Mouse (Mus musculus) embryonic facial prominence, embryonic 14.5 days (tissue): Measurements from ENCODE around the gene D17H6S53E. TPM values are rescaled to one million over a fixed set of nuclear protein-coding genes. Genes with fewer than 3 reads are reported as not detected.

Source experiments
- ATAC-seq: fragments of 200-750 bp; cut with Nextera tagmentation; 2 replicates; pipeline ENCODE4 v1.8.0; 2017; ENCODE audit warnings: low read depth, moderate number of reproducible peaks, moderate TSS enrichment
- DNase-seq: peaks from one replicate; pipeline ENCODE4 v3.0.0-alpha.2; 2015; ENCODE audit warnings: low spot score
- H3K27ac ChIP-seq: fragments of 300-500 bp; sonication (generic); replicated peaks from 2 replicates; pipeline ENCODE4 v1.5.1; 2014; ENCODE audit warnings: low read depth, mild to moderate bottlenecking, low read length, moderate library complexity
- H3K27me3 ChIP-seq: fragments of 300-500 bp; sonication (generic); replicated peaks from 2 replicates; pipeline ENCODE4 v1.6.1; 2014; ENCODE audit warnings: low read length; ENCODE audit not compliant: control insufficient read depth, insufficient read depth
- H3K36me3 ChIP-seq: fragments of 300-500 bp; sonication (generic); 2 replicates; pipeline ENCODE4 v1.6.1; 2014; ENCODE audit warnings: low read length, mixed read lengths; ENCODE audit not compliant: control insufficient read depth, insufficient read depth
- H3K4me1 ChIP-seq: fragments of 300-500 bp; sonication (generic); 2 replicates; pipeline ENCODE4 v1.6.1; 2014; ENCODE audit warnings: antibody characterized with exemption, low read length; ENCODE audit not compliant: control insufficient read depth, insufficient read depth
- H3K4me2 ChIP-seq: fragments of 300-500 bp; sonication (generic); 2 replicates; pipeline ENCODE4 v1.6.1; 2014; ENCODE audit warnings: low read depth, mild to moderate bottlenecking, low read length, moderate library complexity, mixed read lengths
- H3K4me3 ChIP-seq: fragments of 300-500 bp; sonication (generic); 2 replicates; pipeline ENCODE4 v1.5.1; 2014; ENCODE audit warnings: low read depth, mild to moderate bottlenecking, low read length
- H3K9ac ChIP-seq: fragments of 300-500 bp; sonication (generic); 2 replicates; pipeline ENCODE4 v1.6.1; 2014; ENCODE audit warnings: low read depth, mild to moderate bottlenecking, low read length, moderate library complexity, mixed read lengths
- H3K9me3 ChIP-seq: fragments of 300-500 bp; sonication (generic); 2 replicates; pipeline ENCODE4 v1.6.1; 2016; ENCODE audit warnings: low read length; ENCODE audit not compliant: control insufficient read depth
- WGBS: fragments of 180-500 bp; shearing (Covaris S2); extraction: QIAGEN DNeasy Blood & Tissue Kit; methylation state at CpG from one replicate; pipeline ENCODE4 v1.1.7; 2014; 5-methylcytosine and 5-hydroxymethylcytosine counted together
- polyA plus RNA-seq: library from polyadenylated mRNA; unstranded; fragments of >200 nt; fragmentation: Nextera tagmentation; extraction: Ambion mirVana; gene quantifications from 2 replicates; pipeline ENCODE4 v1.2.1, GENCODE M21; 2014

Gene D17H6S53E
- polyA plus RNA-seq: 5.6 and 6.0 TPM in 2 replicates

DNA sequence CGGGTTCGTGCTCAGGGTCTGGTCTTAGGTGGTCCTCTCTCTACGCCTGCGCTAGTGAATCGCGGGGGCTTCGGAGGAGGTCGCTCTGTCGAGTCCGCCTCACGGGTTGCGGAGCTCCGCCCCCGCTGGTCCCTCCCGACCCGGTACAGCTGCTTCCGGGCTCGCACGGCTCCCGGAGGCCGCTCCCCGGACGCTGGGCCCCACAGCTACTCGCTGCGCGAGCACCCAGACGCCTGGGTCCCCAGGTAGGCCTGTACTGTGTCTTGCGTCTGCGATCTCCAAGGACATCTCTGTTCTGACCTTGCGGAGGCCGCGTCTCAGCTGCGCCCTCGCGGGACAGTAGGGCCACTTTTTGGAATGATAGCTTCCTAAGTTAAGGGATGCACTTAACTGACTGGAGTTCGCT, at the start of gene D17H6S53E:
D17H6S53E (plus strand) TSS at position 168 of the 406 bp plus-strand sequence.
- Histone ChIP-seq H3K27me3 (no peaks in the 10 kb centered on the region), H3K4me1 (peaks cover 13% of the 10 kb centered on the region), H3K4me3 (peak within 1 kb of the TSS; percentile 76), H3K36me3 (peaks cover 29% of the 10 kb centered on the region; the same call in 1 of the 2 replicates), H3K9ac (peak within 1 kb of the TSS; percentile 78), H3K4me2 (peak within 1 kb of the TSS; percentile 87), H3K9me3 (no peaks in the 10 kb centered on the region), H3K27ac (peak within 1 kb of the TSS; percentile 75)
- DNase-seq (peak; percentile 90), ATAC-seq (peak; percentile 67)
- WGBS: 0% methylated on average over 22 of the region's 36 CpGs

DNA sequence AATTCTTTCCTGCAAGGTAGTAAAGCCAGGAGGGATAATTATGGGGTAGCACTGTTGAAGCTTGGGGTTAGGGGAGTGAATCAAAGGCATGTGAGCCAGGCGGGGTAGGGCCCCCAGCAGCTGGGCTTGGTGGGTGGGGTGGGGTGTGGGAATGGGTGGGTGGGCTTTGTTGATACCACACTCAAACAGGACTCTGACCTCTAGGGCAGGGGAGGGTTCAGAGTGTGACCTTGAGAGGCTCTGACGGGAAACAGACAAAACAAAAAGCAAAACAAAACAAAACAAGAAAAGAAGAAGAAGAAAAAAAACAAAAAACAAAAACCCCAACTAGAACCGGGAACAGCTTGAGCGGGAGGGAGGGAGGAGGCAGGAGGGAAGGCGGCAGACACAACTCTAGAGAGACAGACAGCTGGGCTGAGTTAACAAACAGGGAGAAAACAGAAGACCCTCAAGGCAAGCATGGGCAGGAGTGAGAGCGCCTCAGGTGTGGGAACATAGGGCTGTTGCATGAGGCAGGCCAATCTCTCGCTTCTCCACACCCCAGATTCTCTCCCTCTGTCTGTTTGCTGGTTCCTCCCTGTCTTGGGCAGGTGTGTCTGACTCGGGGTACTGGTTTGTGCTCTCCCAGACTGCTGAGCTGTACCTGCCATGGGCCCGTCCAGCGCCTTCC, 49.5 kb upstream of the D17H6S53E start, which contains the start of gene Ly6g6e:
Ly6g6e (plus strand) TSS at position 396 of the 670 bp plus-strand sequence.
- DNase-seq: peak; percentile 39
- H3K27me3 ChIP-seq: no peaks in the 10 kb centered on the region
- peak within 1 kb of the TSS; percentile 31 for H3K9ac ChIP-seq
- no peaks in the 10 kb centered on the region for H3K36me3 ChIP-seq
- no peaks in the 10 kb centered on the region for H3K9me3 ChIP-seq
- no peak within 1 kb of the TSS; the same call in 1 of the 2 replicates for H3K27ac ChIP-seq
- H3K4me1 ChIP-seq: peaks cover 3% of the 10 kb centered on the region; the same call in 1 of the 2 replicates
- peak; percentile 47 for ATAC-seq
- peak within 1 kb of the TSS; percentile 43 for H3K4me2 ChIP-seq
- 9% methylated on average over 10 of the region's 10 CpGs for WGBS
- H3K4me3 ChIP-seq: peak within 1 kb of the TSS; percentile 8; the same call in 1 of the 2 replicates

DNA sequence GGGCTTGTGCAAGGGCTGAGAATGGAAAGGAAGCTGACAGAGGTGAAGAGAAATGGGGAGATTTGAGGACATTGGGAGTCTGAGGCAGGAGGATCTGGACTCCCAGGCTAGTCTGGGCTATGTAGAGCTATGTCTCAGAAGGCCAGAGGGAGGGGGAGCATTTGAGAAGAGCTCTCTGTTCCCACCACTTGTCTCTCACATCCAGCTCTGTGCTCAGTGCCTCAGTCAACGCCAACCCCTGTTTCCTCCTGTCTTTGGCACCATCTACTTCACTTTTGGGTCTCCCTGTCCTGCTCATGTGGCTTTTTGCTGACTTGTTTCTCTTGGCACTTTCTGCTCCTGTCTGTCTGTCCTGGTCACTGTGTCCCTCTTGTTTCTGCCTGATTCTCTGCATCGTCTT, 48.9 kb upstream of the D17H6S53E start:
- 44% methylated on average over 2 of the region's 2 CpGs for WGBS
- Histone ChIP-seq H3K4me3 (peak overlapping the region; percentile 8; the same call in 1 of the 2 replicates), H3K9ac (peak overlapping the region; percentile 31), H3K27ac (no peak overlapping the region), H3K27me3 (no peaks in the 10 kb centered on the region), H3K9me3 (no peaks in the 10 kb centered on the region), H3K4me2 (peak overlapping the region; percentile 43), H3K4me1 (peaks cover 3% of the 10 kb centered on the region; the same call in 1 of the 2 replicates), H3K36me3 (no peaks in the 10 kb centered on the region)
- DNase-seq (no peak), ATAC-seq (no peak)

DNA sequence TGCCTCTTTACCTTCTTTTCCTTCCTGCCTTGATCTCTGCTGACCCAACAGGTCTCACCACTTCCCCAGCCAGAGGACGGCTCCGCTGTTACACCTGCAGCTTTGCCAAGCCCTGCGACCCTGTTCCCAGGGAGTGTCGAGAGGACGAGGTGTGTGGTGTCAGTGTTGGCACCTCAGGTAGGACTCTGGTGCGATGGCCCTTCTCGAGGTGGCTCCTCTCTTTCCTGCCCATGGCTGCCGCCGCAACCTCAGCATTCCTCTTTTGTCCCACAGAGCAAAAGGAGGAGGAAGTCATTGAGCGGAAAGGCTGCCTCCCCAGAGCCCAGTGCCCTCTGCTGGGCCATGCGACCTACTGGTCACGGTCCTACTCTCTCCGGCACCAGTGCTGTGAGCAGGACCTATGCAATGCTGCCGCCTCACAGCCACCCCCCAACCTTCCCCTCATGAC, 48.4 kb upstream of the D17H6S53E start, which contains the start of gene Ly6g6d:
Ly6g6d (minus strand) TSS at position 280 of the 448 bp plus-strand sequence.
- H3K4me2 ChIP-seq: peak within 1 kb of the TSS; percentile 43
- H3K27ac ChIP-seq: no peak within 1 kb of the TSS
- no peaks in the 10 kb centered on the region for H3K9me3 ChIP-seq
- ATAC-seq: peak; percentile 21
- peak within 1 kb of the TSS; percentile 31 for H3K9ac ChIP-seq
- peak within 1 kb of the TSS; percentile 8; the same call in 1 of the 2 replicates for H3K4me3 ChIP-seq
- no peak for DNase-seq
- WGBS: 12% methylated on average over 10 of the region's 14 CpGs
- H3K27me3 ChIP-seq: no peaks in the 10 kb centered on the region
- H3K36me3 ChIP-seq: no peaks in the 10 kb centered on the region
- peaks cover 3% of the 10 kb centered on the region; the same call in 1 of the 2 replicates for H3K4me1 ChIP-seq

DNA sequence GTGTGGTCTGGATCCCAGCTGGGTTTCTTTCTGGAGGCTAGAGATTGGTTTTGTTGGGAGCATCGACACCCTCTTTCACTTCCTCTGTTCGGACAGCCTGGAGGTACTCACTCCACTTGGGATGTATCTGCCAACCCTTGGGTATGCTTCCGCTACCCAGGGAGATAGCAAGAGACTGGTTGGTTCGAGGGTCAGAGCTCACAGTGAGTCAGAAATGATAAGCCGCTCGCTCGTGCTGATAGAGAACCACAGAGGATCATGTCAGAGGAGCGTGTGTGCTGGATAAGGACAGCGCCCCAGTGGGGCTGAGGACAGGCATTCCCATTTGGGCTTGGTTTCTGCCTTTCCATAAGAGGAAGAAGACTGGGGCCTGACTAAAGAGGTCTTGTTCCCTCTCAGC, 46.4 kb upstream of the D17H6S53E start:
- no peak for ATAC-seq
- Histone ChIP-seq H3K4me2 (no peak overlapping the region), H3K4me1 (peaks cover 3% of the 10 kb centered on the region; the same call in 1 of the 2 replicates), H3K27ac (no peak overlapping the region), H3K27me3 (no peaks in the 10 kb centered on the region), H3K9ac (no peak overlapping the region; the same call in 1 of the 2 replicates), H3K9me3 (no peaks in the 10 kb centered on the region), H3K36me3 (no peaks in the 10 kb centered on the region), H3K4me3 (no peak overlapping the region)
- 65% methylated on average over 9 of the region's 9 CpGs for WGBS
- DNase-seq: no peak

DNA sequence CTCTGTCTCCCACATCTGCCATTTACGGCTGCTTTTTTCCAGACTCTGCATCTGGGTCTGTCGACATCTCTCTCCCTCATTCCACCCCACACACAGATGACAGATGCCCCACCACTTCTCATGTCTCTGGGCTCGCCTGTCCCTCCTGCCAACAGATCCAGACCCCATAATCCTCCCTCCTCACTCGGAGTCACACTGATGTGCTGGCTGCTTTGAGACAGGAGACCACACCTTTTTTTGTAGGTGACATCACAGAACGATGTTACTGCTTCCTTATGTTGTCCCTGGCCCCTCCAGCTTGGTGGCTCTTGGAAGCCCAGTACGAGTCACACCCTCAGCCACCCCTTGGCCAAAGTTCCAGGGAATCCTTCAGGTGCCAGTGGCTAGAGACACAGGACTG, 45.9 kb upstream of the D17H6S53E start:
- ATAC-seq (no peak), DNase-seq (no peak)
- Histone ChIP-seq H3K4me2 (no peak overlapping the region), H3K4me3 (no peak overlapping the region), H3K36me3 (no peaks in the 10 kb centered on the region), H3K9me3 (no peaks in the 10 kb centered on the region), H3K27ac (no peak overlapping the region), H3K27me3 (no peaks in the 10 kb centered on the region), H3K4me1 (peaks cover 3% of the 10 kb centered on the region; the same call in 1 of the 2 replicates), H3K9ac (no peak overlapping the region; the same call in 1 of the 2 replicates)
- 48% methylated on average over 6 of the region's 6 CpGs for WGBS

DNA sequence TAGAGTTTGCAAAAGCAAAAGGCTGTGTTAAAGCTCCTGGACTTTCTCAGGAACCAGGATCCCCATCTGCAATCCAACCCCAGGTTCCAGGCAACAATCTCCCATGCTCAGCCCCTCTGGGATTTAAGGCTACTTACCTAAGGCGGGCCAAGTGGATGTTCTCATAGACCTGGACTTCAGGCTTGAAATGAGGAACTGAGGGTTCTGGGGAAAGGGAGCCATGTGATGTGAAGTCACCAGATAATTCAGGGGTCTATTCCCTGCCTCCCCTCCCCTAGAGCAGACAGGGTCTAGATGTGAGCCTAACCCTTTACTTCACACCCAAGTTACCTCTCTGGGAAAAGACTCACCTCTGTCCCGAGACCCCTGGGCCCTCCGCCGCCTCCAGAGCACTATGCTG, 45.5 kb upstream of the D17H6S53E start:
- no peaks in the 10 kb centered on the region for H3K27me3 ChIP-seq
- H3K36me3 ChIP-seq: no peaks in the 10 kb centered on the region
- no peaks in the 10 kb centered on the region for H3K9me3 ChIP-seq
- H3K4me3 ChIP-seq: no peak overlapping the region
- no peak for ATAC-seq
- H3K4me1 ChIP-seq: peaks cover 3% of the 10 kb centered on the region; the same call in 1 of the 2 replicates
- no peak overlapping the region for H3K27ac ChIP-seq
- H3K4me2 ChIP-seq: no peak overlapping the region
- DNase-seq: no peak
- H3K9ac ChIP-seq: no peak overlapping the region
- WGBS: 70% methylated on average over 4 of the region's 4 CpGs

DNA sequence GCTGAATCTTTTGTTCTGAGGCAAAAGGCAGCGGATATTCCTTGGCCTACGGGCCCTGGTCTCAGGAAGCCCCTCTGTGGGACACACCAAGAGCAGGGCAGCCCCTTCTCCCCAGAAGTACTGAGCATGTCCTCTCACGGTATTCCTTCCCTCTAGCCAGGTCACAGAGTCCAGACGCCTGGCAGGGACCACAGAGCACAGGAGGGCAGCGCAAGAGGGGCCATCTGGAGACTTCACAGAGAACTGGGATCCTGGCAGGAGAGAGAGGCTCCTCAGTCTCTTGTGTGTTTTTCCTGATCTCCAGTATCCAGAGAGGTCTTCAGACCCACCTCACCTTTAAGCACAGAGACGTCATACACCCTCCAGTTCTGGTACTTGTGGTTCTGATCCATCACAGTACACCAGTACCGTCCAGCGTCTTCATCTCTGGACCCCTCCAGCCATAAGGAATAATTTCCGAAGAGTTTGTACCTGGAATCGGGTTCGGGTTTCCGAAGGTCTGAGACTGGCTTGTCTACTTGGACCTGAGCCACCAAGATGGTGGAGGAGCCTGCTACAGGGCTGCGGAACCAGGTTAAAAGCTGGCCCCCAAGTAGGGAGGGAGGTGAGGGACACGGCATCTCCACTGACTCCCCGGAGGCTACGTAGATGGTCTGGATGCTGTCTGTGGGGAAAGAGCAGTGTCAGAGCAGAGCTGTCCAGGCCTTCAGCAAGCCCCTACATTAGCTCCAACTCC, 43.2 kb upstream of the D17H6S53E start:
- 84% methylated on average over 16 of the region's 16 CpGs for WGBS
- 0 out of 2 replicates have a peak overlapping the region, but pooled peaks have one; percentile 5 for H3K9ac ChIP-seq

More for the DNA sequence above, 43.2 kb upstream of the D17H6S53E start:
- Histone ChIP-seq H3K27ac (no peak overlapping the region), H3K9me3 (no peaks in the 10 kb centered on the region), H3K36me3 (no peaks in the 10 kb centered on the region), H3K4me1 (no peaks in the 10 kb centered on the region), H3K4me2 (no peak overlapping the region), H3K4me3 (no peak overlapping the region), H3K27me3 (no peaks in the 10 kb centered on the region)
- DNase-seq: no peak
- ATAC-seq: no peak
